Mouse (Mus musculus) liver (tissue): ENCODE results near the gene Casp14.

Experiments
- DNase-seq: peaks from one replicate; pipeline ENCODE4 v3.0.0-alpha.2; 2020; ENCODE audit warnings: mixed read lengths

Casp14 gene

DNA sequence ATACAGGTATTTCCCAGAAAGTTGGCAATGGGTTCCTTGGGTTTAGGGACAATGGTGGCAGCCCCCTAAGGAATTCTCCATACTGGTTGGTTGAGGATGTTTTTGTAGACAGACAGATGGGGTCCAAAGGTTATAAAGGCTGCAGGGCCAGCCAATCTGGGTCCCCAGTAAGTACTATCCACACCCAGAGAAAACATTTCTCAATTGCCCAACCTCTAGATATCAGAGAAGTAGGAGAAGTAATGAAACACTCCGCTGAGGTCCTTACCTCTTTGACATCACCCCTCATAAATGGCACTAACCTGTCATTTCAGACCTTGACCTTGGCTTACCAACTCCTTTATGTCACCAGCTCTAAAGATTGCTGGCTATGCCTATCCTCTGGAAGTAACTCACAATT, 53.5 kb downstream of the Casp14 start:
- DNase-seq, result no peak
